7 mouse cellular contexts compared by ENCODE assay signal in the genomic region with DNA sequence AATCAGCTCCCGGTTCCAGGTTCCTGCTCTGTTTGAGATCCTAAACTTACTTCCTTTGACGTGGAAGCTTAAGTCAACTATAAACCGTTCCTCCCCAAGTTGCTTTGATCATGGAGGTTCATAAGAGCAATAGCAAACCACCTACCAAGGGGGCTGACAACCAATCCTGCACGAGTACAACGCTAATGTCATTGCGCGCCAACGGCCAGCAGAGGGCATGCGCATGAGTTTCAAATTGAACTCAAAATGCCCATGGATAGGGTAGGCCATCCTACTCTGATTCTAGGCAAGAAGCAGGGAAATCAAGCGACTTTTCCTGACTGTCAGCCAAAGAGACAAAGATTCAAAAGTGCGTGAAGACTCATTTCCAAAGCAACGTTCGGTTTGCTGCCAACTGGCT. TPM values are rescaled to one million over a fixed set of nuclear protein-coding genes. Genes with fewer than 3 reads are reported as not detected.
DNase-seq lines count a peak whose midpoint lies in the region; ATAC-seq and TF ChIP-seq lines count a peak whose summit lies in the region.

A gene (minus strand): TSS at position 279 of the 400 bp plus-strand sequence.

- H3K27ac ChIP-seq in hindbrain, embryonic 13.5 days, result no peak within 1 kb of the TSS
- H3K27ac ChIP-seq in midbrain, embryonic 15.5 days, result no peak within 1 kb of the TSS

- no peak for DNase-seq in lung, adult 2 months
- DNase-seq in lung, postnatal 14 days, result no peak
- DNase-seq in brain, embryonic 14.5 days (ENCODE audit: low read depth), result no peak
- DNase-seq in heart, adult 11 months, result no peak
- no peak for DNase-seq in cerebellum, adult 11 months

- no peak within 1 kb of the TSS for H3K9ac ChIP-seq in hindbrain, embryonic 13.5 days
- H3K9ac ChIP-seq in midbrain, embryonic 15.5 days, result no peak within 1 kb of the TSS

- H3K4me1 ChIP-seq in lung, adult 2 months (ENCODE audit: control insufficient read depth, insufficient read depth, low read length), result no peaks in the 10 kb centered on the region
- H3K4me1 ChIP-seq in hindbrain, embryonic 13.5 days (replicated peaks), result no peaks in the 10 kb centered on the region
- H3K4me1 ChIP-seq in midbrain, embryonic 15.5 days, result no peaks in the 10 kb centered on the region

- peak; percentile 29; the same call in 1 of the 2 replicates for TF ChIP-seq CTCF in lung, adult 2 months (IDR thresholded peaks at IDR 0.05; ENCODE audit: insufficient read depth, low read length)
- TF ChIP-seq CTCF in brain, embryonic 14.5 days (IDR thresholded peaks at IDR 0.05; ENCODE audit: borderline replicate concordance, extremely low read depth, insufficient read depth, insufficient read length), result peak; percentile 32; the same call in 1 of the 2 replicates

- no peaks in the 10 kb centered on the region for H3K36me3 ChIP-seq in hindbrain, embryonic 13.5 days
- no peaks in the 10 kb centered on the region for H3K36me3 ChIP-seq in midbrain, embryonic 15.5 days (replicated peaks)

- ATAC-seq in hindbrain, embryonic 13.5 days (ENCODE audit: low FRiP score), result no peak
- ATAC-seq in midbrain, embryonic 15.5 days (replicated peaks), result no peak

- H3K27me3 ChIP-seq in hindbrain, embryonic 13.5 days, result no peaks in the 10 kb centered on the region
- no peaks in the 10 kb centered on the region for H3K27me3 ChIP-seq in midbrain, embryonic 15.5 days (replicated peaks)

- 70% methylated on average over 13 of the region's 13 CpGs for WGBS in lung, adult 2 months
- 72% methylated on average over 13 of the region's 13 CpGs for WGBS in hindbrain, embryonic 13.5 days
- WGBS in midbrain, embryonic 15.5 days, result 78% methylated on average over 13 of the region's 13 CpGs

- TF ChIP-seq POLR2A in lung, adult 2 months (IDR thresholded peaks at IDR 0.05; ENCODE audit: borderline replicate concordance, extremely low read depth, low read depth, low read length), result no peak
- TF ChIP-seq POLR2A in brain, embryonic 14.5 days (IDR thresholded peaks at IDR 0.05; ENCODE audit: borderline replicate concordance, extremely low read depth, insufficient read depth, insufficient read length, poor library complexity, severe bottlenecking), result no peak

- H3K4me2 ChIP-seq in hindbrain, embryonic 13.5 days, result no peak within 1 kb of the TSS
- no peak within 1 kb of the TSS for H3K4me2 ChIP-seq in midbrain, embryonic 15.5 days

- H3K9me3 ChIP-seq in hindbrain, embryonic 13.5 days, result no peaks in the 10 kb centered on the region
- H3K9me3 ChIP-seq in midbrain, embryonic 15.5 days, result no peaks in the 10 kb centered on the region

- no peak within 1 kb of the TSS for H3K4me3 ChIP-seq in lung, adult 2 months (replicated peaks; ENCODE audit: extremely low read depth, low read depth, low read length)
- H3K4me3 ChIP-seq in hindbrain, embryonic 13.5 days, result no peak within 1 kb of the TSS
- H3K4me3 ChIP-seq in midbrain, embryonic 15.5 days, result no peak within 1 kb of the TSS

RNA-seq across cellular contexts. Expression of the gene that starts here (rescaled TPM):
- polyA plus RNA-seq in lung, adult 2 months (2012; rRNA removed), result 0.58 and 1.1 TPM in 2 replicates
- 13.8 and 21.7 TPM in 2 replicates for polyA plus RNA-seq in brain, embryonic 14.5 days (2012; rRNA removed)
- polyA plus RNA-seq in hindbrain, embryonic 13.5 days (2015; fragmentation: Nextera tagmentation; extraction: Ambion mirVana), result 25.3 and 29.5 TPM in 2 replicates
- polyA plus RNA-seq in midbrain, embryonic 15.5 days (2015; fragmentation: Nextera tagmentation; extraction: Ambion mirVana), result 31.4 and 31.6 TPM in 2 replicates
